Mouse (Mus musculus): Measurements from ENCODE around the gene Ubl4b. TPM values are rescaled to one million over a fixed set of nuclear protein-coding genes. Genes with fewer than 3 reads are reported as not detected.

Ubl4b gene
- not detected for total RNA-seq (2018; cell fraction: chromatin; rRNA removed)
- not detected for total RNA-seq (2018; cell fraction: cytosol; rRNA removed)
- not detected for total RNA-seq (2018; cell fraction: nucleus; rRNA removed)
- not detected in 3 replicates for polyA plus RNA-seq (2018)

GRCm38 (mm10) chr3:107554842-107555241, at the start of gene Ubl4b:
Gene Ubl4b, minus strand, starts transcription at chr3:107555073.
- H3K79me2 ChIP-seq (ENCODE audit: inconsistent target): no peaks in the 10 kb centered on the region
- WGBS (ENCODE audit: missing documents): 95% methylated on average over 2 of the region's 2 CpGs
- H3K27ac ChIP-seq: no peak within 1 kb of the TSS
- no peaks in the 10 kb centered on the region for H3K36me3 ChIP-seq (ENCODE audit: inconsistent target)
- H3K4me3 ChIP-seq (ENCODE audit: inconsistent target): no peak within 1 kb of the TSS

GRCm38 (mm10) chr3:107600127-107600526, 45.3 kb upstream of the Ubl4b start:
- Histone ChIP-seq H3K79me2 (ENCODE audit: inconsistent target) (no peaks in the 10 kb centered on the region), H3K27ac (no peak overlapping the region), H3K36me3 (ENCODE audit: inconsistent target) (no peaks in the 10 kb centered on the region), H3K4me3 (ENCODE audit: inconsistent target) (no peak overlapping the region)
- 40% methylated on average over 5 of the region's 6 CpGs for WGBS (ENCODE audit: missing documents)

GRCm38 (mm10) chr3:107597586-107598389, 42.9 kb upstream of the Ubl4b start:
- H3K4me3 ChIP-seq (ENCODE audit: inconsistent target): no peak overlapping the region
- no peaks in the 10 kb centered on the region for H3K79me2 ChIP-seq (ENCODE audit: inconsistent target)
- H3K36me3 ChIP-seq (ENCODE audit: inconsistent target): no peaks in the 10 kb centered on the region
- no peak overlapping the region for H3K27ac ChIP-seq
- WGBS (ENCODE audit: missing documents): 22% methylated on average over 22 of the region's 22 CpGs

- H3K36me3 ChIP-seq (ENCODE audit: inconsistent target): no peaks in the 10 kb centered on the region
- H3K27ac ChIP-seq: no peak overlapping the region
- 11% methylated on average over 20 of the region's 24 CpGs for WGBS (ENCODE audit: missing documents)
- H3K4me3 ChIP-seq (ENCODE audit: inconsistent target): no peak overlapping the region
- no peaks in the 10 kb centered on the region for H3K79me2 ChIP-seq (ENCODE audit: inconsistent target)
Observed at GRCm38 (mm10) chr3:107597134-107597533, 42.3 kb upstream of the Ubl4b start.

GRCm38 (mm10) chr3:107596559-107596958, 41.7 kb upstream of the Ubl4b start:
- Histone ChIP-seq H3K27ac (no peak overlapping the region), H3K4me3 (ENCODE audit: inconsistent target) (no peak overlapping the region), H3K36me3 (ENCODE audit: inconsistent target) (no peaks in the 10 kb centered on the region), H3K79me2 (ENCODE audit: inconsistent target) (no peaks in the 10 kb centered on the region)
- 4% methylated on average over 23 of the region's 26 CpGs for WGBS (ENCODE audit: missing documents)

- H3K27ac ChIP-seq: no peak overlapping the region
- 3% methylated on average over 34 of the region's 34 CpGs for WGBS (ENCODE audit: missing documents)
- no peaks in the 10 kb centered on the region for H3K36me3 ChIP-seq (ENCODE audit: inconsistent target)
- no peak overlapping the region for H3K4me3 ChIP-seq (ENCODE audit: inconsistent target)
- no peaks in the 10 kb centered on the region for H3K79me2 ChIP-seq (ENCODE audit: inconsistent target)
Observed at GRCm38 (mm10) chr3:107595938-107596461, 41.1 kb upstream of the Ubl4b start.

- Histone ChIP-seq H3K36me3 (ENCODE audit: inconsistent target) (no peaks in the 10 kb centered on the region), H3K4me3 (ENCODE audit: inconsistent target) (no peak overlapping the region), H3K79me2 (ENCODE audit: inconsistent target) (no peaks in the 10 kb centered on the region), H3K27ac (no peak overlapping the region)
- 3% methylated on average over 49 of the region's 50 CpGs for WGBS (ENCODE audit: missing documents)
Observed at GRCm38 (mm10) chr3:107595264-107595937, 40.5 kb upstream of the Ubl4b start.

- H3K79me2 ChIP-seq (ENCODE audit: inconsistent target): no peaks in the 10 kb centered on the region
- H3K27ac ChIP-seq: no peak within 1 kb of the TSS
- no peaks in the 10 kb centered on the region for H3K36me3 ChIP-seq (ENCODE audit: inconsistent target)
- no peak within 1 kb of the TSS for H3K4me3 ChIP-seq (ENCODE audit: inconsistent target)
- WGBS (ENCODE audit: missing documents): 4% methylated on average over 20 of the region's 46 CpGs
Observed at GRCm38 (mm10) chr3:107594662-107595263, 39.9 kb upstream of the Ubl4b start, which contains the start of gene Alx3. Gene Alx3, plus strand, starts transcription at chr3:107595031.

- no peaks in the 10 kb centered on the region for H3K79me2 ChIP-seq (ENCODE audit: inconsistent target)
- no peaks in the 10 kb centered on the region for H3K36me3 ChIP-seq (ENCODE audit: inconsistent target)
- H3K27ac ChIP-seq: no peak overlapping the region
- WGBS (ENCODE audit: missing documents): 20% methylated on average over 2 of the region's 2 CpGs
- H3K4me3 ChIP-seq (ENCODE audit: inconsistent target): no peak overlapping the region
Observed at GRCm38 (mm10) chr3:107593632-107594031, 38.8 kb upstream of the Ubl4b start.

GRCm38 (mm10) chr3:107591612-107592011, 36.7 kb upstream of the Ubl4b start:
- H3K79me2 ChIP-seq (ENCODE audit: inconsistent target): no peaks in the 10 kb centered on the region
- 86% methylated on average over 1 of the region's 1 CpGs for WGBS (ENCODE audit: missing documents)
- no peak overlapping the region for H3K27ac ChIP-seq
- H3K4me3 ChIP-seq (ENCODE audit: inconsistent target): no peak overlapping the region
- no peaks in the 10 kb centered on the region for H3K36me3 ChIP-seq (ENCODE audit: inconsistent target)

GRCm38 (mm10) chr3:107586504-107586903, 31.6 kb upstream of the Ubl4b start:
- 89% methylated on average over 6 of the region's 6 CpGs for WGBS (ENCODE audit: missing documents)
- H3K4me3 ChIP-seq (ENCODE audit: inconsistent target): no peak overlapping the region
- H3K79me2 ChIP-seq (ENCODE audit: inconsistent target): no peaks in the 10 kb centered on the region
- H3K27ac ChIP-seq: no peak overlapping the region
- no peaks in the 10 kb centered on the region for H3K36me3 ChIP-seq (ENCODE audit: inconsistent target)

GRCm38 (mm10) chr3:107583893-107584292, 29.0 kb upstream of the Ubl4b start:
- 6% methylated on average over 1 of the region's 1 CpGs for WGBS (ENCODE audit: missing documents)
- no peak overlapping the region for H3K27ac ChIP-seq
- no peaks in the 10 kb centered on the region for H3K36me3 ChIP-seq (ENCODE audit: inconsistent target)
- no peaks in the 10 kb centered on the region for H3K79me2 ChIP-seq (ENCODE audit: inconsistent target)
- H3K4me3 ChIP-seq (ENCODE audit: inconsistent target): no peak overlapping the region

- no peaks in the 10 kb centered on the region for H3K36me3 ChIP-seq (ENCODE audit: inconsistent target)
- WGBS (ENCODE audit: missing documents): 3% methylated on average over 64 of the region's 65 CpGs
- no peak overlapping the region for H3K27ac ChIP-seq
- H3K4me3 ChIP-seq (ENCODE audit: inconsistent target): no peak overlapping the region
- H3K79me2 ChIP-seq (ENCODE audit: inconsistent target): no peaks in the 10 kb centered on the region
Observed at GRCm38 (mm10) chr3:107582875-107583767, 28.2 kb upstream of the Ubl4b start.
